In genomic region chr17:27349911-27350310, GRCm38 (mm10) we compare ENCODE assay signal across 21 mouse cellular contexts.
"Had no signal": no experiment of that assay in that cellular context is flagged by ENCODE, and none has a peak within 500 bp of the region (broad histone marks: within the 10 kb centered on the region; RNA-seq: fewer than 3 reads in every experiment).

No protein-coding gene starts in this region.

- H3K36me3 ChIP-seq: limb, embryonic 10.5 days; limb, embryonic 13.5 days; liver, embryonic 13.5 days; lung, embryonic 15.5 days; midbrain, embryonic 12.5 days; neural tube, embryonic 13.5 days had no signal

- H3K9ac ChIP-seq: limb, embryonic 13.5 days; liver, embryonic 13.5 days; liver, postnatal 0 days; lung, embryonic 15.5 days; midbrain, embryonic 12.5 days; neural tube, embryonic 13.5 days had no signal

- H3K4me1 ChIP-seq: limb, embryonic 13.5 days; liver, embryonic 13.5 days; lung, embryonic 15.5 days; midbrain, embryonic 12.5 days; neural tube, embryonic 13.5 days had no signal

- H3K27me3 ChIP-seq: limb, embryonic 13.5 days; liver, embryonic 13.5 days; lung, embryonic 15.5 days; midbrain, embryonic 12.5 days had no signal

- H3K4me2 ChIP-seq: limb, embryonic 13.5 days; liver, embryonic 13.5 days; lung, embryonic 15.5 days; midbrain, embryonic 12.5 days; neural tube, embryonic 13.5 days had no signal

- ATAC-seq: intestine, postnatal 0 days; liver, postnatal 0 days; midbrain, embryonic 16.5 days had no signal

- H3K27ac ChIP-seq: layer of hippocampus, adult 2 months; limb, embryonic 10.5 days; limb, embryonic 13.5 days; liver, embryonic 13.5 days; lung, embryonic 15.5 days; midbrain, embryonic 12.5 days; neural tube, embryonic 13.5 days had no signal

- DNase-seq: kidney, adult 2 months; kidney, postnatal 10 days; kidney, postnatal 4 days; layer of hippocampus, adult 9-11 months; liver; liver, embryonic 13.5 days; liver, postnatal 0 days; lung, postnatal 10 days; lung, postnatal 36 days; retina, postnatal 1 day; right cerebral cortex, postnatal 25 days; thymus, postnatal 25 days had no signal

- H3K9me3 ChIP-seq: limb, embryonic 10.5 days; limb, embryonic 13.5 days; liver, embryonic 13.5 days; lung, embryonic 15.5 days; midbrain, embryonic 12.5 days; neural tube, embryonic 13.5 days had no signal

- H3K4me3 ChIP-seq: layer of hippocampus, adult 2 months; limb, embryonic 10.5 days; limb, embryonic 13.5 days; liver, embryonic 13.5 days; lung, embryonic 15.5 days; midbrain, embryonic 12.5 days; myocyte; neural tube, embryonic 13.5 days had no signal
